Mouse (Mus musculus) CD4-positive naive resting alpha-beta T cell, adult 76 days (primary cell): ENCODE results near the gene Trappc10. TPM values are rescaled to one million over a fixed set of nuclear protein-coding genes. Genes with fewer than 3 reads are reported as not detected.

Experiments
- total RNA-seq: library from RNA; stranded (reverse); gene quantifications from one replicate; pipeline ENCODE4 v1.2.4, GENCODE M21; 2023

Gene Trappc10
- total RNA-seq, result 77.6 TPM

DNA sequence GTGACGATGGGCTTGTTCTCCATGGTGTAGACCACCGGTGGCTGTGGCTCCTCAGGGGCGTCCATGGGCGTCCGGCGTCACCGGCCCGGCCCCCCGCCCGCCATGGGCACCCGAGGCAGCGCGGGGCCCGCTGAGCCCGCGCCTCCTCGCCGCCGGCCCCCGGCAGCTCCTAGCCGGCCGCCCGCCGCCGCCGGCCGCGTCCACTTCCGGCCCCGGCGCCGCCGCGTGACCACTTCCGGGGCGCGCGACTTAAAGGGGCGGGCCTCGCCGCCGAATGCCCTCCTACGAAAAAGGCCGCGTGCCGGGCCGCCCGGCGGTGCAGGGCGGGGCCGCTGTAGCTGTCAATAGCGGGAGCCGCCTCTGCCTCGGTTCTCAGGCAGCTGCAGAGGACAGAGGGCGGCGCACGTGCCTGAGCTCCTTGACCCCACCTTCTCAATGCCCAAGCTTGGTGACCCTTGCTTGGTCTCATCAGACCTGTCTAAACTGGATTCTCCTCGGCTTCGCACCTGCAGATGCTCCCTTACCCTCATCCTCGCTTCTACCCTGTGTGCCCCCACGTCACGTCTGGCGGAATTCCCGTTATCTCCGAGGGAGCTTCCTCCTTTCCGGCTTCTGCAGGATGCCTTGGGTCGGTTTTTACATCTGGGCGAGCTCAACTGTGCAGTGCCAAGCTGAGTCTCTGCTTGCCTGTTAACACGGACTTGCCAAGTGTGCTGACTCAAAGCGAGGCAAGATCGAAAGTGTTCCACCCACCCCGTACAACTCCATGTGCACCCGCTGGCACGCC is at the start of gene Trappc10:
Gene Trappc10 (minus strand): TSS at position 204 of the 787 bp plus-strand sequence.

DNA sequence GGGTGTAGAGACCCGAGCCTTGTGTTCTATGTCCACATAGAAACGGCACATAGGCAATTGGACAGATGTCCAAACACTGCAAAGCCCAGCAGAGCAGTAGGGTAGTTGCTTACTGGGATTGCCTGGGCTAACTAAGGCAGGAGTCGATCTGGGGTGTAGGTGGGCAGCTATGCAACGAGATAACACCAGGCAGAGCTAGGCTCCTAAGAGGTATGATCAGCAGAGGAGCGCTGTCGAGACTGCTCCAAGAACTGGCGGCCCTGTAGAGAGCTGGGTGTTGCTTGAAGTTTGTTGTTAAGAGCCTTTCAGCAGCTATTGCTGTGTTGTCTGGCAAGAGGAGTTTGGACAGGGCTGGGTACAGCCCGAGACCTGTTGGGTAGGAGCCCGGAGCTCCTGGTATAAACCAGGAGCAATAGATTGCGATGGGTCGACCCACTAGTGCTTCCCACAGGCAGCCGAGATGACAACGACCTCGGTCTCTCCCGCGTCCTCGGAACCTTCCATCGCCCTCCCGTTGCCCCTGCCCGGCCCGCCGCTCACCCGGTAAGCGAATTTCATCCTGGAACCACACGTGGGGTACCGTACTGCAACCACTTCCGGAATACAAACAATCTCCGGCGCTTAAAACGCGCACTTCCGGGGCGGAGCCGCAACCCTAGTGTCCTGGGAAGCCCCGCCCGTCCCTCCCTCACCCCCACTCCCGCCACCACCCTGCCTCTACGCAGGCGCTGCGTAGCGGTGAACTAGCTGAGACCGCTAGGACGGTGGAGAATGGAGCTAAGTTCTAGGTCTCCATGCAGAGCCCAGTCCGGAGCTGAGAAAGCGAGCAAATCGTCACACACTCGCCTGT is 59.7 kb downstream of the Trappc10 start, which contains the start of gene Pwp2:
Gene Pwp2 (minus strand): TSS at position 619 of the 850 bp plus-strand sequence.

DNA sequence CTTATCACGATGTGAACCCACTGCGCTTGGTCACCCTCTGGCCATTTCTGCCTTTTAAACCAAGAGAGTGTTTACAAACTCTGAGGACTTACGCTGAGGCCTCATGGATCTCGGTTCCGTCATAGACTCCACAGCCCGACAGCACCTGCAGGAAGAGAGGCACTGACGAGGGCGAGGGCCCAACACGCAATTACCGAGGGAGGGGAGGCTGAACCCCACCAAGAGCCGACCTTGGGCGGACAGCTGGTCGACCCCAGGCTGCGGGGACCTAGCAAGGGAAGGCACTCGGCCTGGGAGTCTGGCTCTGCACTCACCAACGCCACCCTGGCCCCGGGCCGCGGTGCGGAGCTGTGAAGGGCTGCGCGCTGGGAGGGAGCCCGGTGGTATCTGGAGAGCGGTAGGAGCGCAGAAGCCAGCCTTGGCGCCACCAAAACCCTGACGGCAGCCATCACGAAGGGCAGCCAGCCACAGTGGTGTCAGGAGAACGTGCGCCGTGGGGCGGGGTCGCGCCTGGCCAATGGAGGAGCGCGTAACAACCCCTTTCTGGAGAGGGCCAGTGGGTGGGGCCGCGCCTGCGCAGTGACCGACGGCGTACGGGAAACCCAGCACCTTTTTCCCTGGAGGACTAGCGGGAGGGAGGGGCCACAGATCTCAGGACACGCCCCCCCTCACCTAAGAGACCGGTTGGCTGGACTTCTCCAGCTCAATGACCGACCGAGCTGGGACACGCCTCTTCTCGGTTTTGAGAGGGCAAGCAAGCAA is 75.0 kb downstream of the Trappc10 start, which contains the start of gene D10Jhu81e:
Gene D10Jhu81e (minus strand): TSS at position 502 of the 762 bp plus-strand sequence.

Other genes starting within 250 kb of the Trappc10 start
- 110 TPM for gene Pfkl, start 234.6 kb downstream of the Trappc10 start, total RNA-seq
- gene Dnmt3l, start 202.7 kb downstream of the Trappc10 start, total RNA-seq, result not detected
- gene Aire, start 201.0 kb downstream of the Trappc10 start, total RNA-seq, result 0.26 TPM
- gene Icosl, start 175.3 kb downstream of the Trappc10 start, total RNA-seq, result 20.0 TPM
- 48.4 TPM for gene D10Jhu81e, start 74.9 kb downstream of the Trappc10 start, total RNA-seq
- gene Pwp2, start 59.5 kb downstream of the Trappc10 start, total RNA-seq, result 21.6 TPM
- 116 TPM for gene Agpat3, start 107.8 kb upstream of the Trappc10 start, total RNA-seq
- 296 TPM for gene Rrp1, start 168.4 kb upstream of the Trappc10 start, total RNA-seq
- gene Cstb, start 181.0 kb upstream of the Trappc10 start, total RNA-seq, result 29.5 TPM
- 17.3 TPM for gene Pdxk, start 220.3 kb upstream of the Trappc10 start, total RNA-seq